Mouse (Mus musculus) induced T-regulatory cell, adult 2 months (primary cell): ENCODE measurements around the gene Serhl.

Source experiments
- DNase-seq: peaks from one replicate; pipeline ENCODE4 v3.0.0-alpha.2; 2012; ENCODE audit warnings: low read depth

The Serhl gene

DNA sequence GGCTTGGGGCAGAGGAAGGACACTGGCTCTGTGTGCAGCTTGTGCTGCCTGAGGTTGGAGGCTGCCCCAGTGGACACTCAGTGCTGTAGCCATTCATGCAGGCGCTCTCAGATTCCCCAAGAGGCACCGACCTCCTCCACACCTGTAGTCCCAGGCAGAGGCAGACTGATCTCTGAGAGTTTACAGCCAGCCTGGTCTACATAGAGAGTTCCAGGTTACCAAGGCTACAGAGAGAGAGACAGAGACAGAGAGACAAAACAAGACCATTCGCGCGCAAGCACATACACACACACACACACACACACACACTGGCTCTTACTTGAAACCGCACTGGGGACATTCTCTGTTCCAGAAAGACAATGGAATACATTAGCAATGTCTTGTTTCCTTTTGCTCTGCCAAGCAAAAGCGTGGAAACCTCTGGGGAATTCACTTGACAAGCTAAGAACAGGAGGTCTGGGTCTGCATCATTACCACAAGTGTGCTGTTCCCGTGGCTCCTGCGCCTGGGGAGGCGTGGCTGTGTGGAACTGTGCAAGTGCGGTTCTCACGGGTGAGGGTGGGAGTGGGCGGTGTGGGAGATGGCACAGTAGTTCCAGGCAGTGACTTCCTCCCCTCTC is 5.2 kb upstream of the Serhl start:
- peak; percentile 55 for DNase-seq

- DNase-seq = peak; percentile 84
Measured at GRCm38 (mm10) chr15:83085901-83086300, 3.4 kb upstream of the Serhl start.

DNA sequence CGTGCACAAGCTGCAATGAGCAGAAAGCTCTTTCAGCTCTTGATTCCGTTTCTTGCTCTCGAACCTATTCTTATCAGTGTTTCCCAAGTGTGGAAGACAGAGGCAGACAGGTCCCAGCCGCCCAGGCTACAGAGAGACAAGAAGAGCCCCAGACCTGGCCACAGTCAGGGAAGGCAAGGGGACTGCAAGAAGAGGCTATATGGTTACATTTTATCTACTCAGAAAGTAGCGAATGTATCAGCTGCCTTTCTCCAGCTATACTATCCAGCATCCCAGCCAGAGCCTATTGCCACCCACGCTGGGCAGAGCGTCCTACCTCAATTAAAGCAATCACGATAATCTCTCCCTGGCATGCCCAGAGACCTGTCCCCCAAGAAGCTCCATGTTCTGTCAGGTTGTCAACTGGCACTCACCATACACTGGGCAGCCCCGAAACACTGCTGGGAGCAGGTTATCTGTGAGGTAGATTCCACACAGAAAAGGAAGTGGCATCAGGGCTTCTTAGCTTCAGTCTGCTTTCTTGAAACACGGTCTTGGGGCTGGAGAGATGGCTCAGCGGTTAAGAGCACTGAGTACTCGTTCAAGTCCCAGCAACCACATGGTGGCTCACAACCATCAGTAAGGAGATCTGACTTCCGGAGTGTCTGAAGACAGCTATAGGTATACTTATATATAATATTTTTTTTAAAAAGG is 2.5 kb upstream of the Serhl start:
- no peak for DNase-seq

- DNase-seq = no peak
Measured at GRCm38 (mm10) chr15:83088495-83089428, 544 bp upstream of the Serhl start.

- no peak for DNase-seq
Measured at GRCm38 (mm10) chr15:83090874-83091273, 1.6 kb downstream of the Serhl start.

DNA sequence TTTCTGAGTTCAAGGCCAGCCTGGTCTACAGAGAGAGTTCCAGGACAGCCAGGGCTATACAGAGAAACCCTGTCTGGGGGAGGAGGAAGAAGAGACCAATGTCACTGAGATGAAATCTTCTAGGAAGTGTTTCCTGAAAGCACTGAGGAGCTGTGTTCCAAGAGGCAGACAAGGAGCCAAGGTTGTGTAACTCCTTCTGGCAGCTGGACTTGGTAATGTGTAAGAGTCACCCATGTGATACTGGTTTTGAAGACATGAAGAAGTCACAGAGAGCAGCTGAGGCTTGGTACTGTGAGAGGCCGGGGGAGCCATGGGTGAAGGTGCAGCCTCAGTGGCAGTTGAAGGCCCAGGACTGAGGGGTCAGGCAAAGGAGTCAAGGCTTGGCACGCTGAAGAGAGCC is 4.4 kb downstream of the Serhl start:
- no peak for DNase-seq

DNA sequence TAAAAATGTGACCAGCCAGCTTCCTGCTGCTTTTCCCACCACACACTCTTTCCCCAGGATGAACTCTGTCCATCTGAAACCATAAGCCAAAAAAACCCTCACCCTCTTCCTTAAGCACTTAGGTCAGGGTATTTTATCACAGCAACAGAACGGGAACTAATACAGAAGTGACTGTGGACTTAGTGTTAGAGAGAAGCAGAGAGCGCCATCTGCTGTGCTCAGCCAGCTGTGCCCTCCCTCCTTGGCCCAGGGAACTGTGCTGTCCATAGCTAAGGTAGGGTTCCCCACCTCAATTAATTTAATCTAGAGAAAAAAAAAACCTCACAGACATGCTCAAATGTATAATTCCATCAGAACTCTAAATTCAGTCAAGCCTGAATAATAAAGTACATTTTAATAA is 6.6 kb downstream of the Serhl start:
- DNase-seq = peak; percentile 60

- peak; percentile 97 for DNase-seq
Measured at GRCm38 (mm10) chr15:83099533-83100331, 10.4 kb downstream of the Serhl start.

DNA sequence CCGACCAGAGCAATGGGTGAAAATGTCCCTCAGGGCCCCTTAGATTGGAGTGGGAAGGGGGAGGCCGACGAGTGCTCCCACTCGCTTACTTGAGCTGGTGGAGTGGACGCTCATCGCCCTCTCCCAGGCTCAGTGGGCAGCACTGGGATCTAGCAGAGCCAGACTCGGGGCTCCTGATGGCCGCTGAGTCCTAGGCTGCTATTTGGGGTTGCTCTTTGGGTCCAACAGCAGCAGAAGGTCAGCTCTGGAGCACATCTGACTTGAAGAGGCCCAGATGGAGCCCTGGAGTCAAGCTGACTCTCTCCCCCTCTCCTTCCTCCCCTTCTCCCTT is 11.0 kb downstream of the Serhl start:
- DNase-seq = no peak

DNA sequence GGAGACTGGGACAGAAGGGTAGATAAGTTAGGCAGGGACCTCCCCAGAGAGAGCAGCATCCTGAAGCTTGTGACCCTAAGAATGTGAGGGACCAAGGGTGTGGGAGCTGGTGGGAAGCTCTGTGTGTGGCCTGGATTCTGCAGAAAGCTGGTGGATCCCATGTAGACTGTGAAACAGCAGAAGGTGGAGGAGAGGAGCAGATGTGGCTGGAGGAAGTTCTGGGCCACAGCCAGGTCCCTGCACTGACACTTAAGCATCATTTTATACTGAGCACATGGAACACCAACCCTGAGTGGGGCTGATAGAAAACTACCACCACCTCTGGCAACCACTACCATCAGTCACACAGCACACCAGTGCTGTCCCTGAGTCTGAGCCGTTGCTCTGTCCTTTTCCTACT is 13.8 kb downstream of the Serhl start:
- DNase-seq = no peak

- no peak for DNase-seq
Measured at GRCm38 (mm10) chr15:83106426-83106825, 17.1 kb downstream of the Serhl start.

DNA sequence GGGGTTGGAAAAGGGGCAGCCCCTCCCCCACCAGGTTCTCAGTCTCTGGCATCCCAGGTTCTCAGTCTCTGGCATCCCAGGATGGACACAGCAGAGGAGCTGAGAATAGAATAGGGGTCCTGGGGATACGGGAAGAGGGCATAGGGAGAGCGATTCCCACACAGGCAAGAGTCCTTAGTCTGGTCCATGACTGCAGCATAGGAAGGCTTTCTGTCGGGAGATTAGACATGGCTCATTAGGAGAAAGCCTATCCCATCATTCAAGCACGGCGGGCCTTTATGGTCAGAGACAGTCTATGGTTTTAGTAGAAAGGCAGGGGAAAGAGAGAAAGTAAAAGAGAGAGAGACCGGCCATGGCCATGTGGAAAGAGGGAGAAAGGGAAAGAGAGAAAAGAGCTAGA is 18.5 kb downstream of the Serhl start:
- DNase-seq = no peak

DNA sequence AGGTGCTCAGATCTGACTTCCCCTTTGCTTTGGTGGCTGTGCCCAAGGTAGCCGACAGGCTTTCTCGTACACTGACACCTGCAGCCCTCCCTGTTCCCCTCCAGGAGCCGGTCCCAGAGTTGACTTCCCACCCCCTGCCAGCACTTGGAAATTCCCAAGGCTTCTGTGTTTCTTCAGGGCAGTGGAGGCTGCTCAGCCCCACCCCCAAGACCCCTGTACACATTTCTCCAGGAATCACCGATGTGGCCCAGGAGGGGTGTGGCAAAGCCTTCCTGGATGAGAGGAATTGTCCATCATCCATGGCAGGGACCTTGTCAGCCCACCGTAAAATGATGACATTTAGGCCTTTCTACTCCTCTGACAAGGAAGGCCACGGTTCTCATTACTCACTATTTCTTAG is 22.0 kb downstream of the Serhl start:
- no peak for DNase-seq

- DNase-seq = no peak
Measured at GRCm38 (mm10) chr15:83111874-83112273, 22.6 kb downstream of the Serhl start.

- DNase-seq = peak; percentile 55
Measured at GRCm38 (mm10) chr15:83112898-83113297, 23.6 kb downstream of the Serhl start.

- DNase-seq = no peak
Measured at GRCm38 (mm10) chr15:83114106-83114505, 24.8 kb downstream of the Serhl start.

DNA sequence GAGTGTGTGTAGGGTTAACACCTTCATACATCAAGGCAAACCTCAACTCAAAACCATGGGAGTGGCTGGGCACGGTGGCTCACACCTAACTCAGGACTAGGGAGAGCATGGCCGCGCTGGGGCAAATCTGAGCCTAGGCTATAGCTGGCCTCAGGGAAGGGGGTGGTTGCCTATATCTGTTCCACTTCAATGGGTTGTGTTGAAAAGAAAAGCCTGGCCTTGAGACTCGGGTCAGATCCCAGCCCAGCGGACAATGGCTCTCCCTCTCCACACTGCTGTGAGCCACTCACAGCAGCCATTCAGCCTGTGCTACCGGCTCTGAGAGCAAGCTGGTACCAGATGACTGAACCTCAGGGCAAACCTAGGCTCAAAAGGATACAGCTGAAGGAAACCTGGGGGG is 25.8 kb downstream of the Serhl start:
- no peak for DNase-seq

- peak; percentile 37 for DNase-seq
Measured at GRCm38 (mm10) chr15:83118360-83118759, 29.1 kb downstream of the Serhl start.

DNA sequence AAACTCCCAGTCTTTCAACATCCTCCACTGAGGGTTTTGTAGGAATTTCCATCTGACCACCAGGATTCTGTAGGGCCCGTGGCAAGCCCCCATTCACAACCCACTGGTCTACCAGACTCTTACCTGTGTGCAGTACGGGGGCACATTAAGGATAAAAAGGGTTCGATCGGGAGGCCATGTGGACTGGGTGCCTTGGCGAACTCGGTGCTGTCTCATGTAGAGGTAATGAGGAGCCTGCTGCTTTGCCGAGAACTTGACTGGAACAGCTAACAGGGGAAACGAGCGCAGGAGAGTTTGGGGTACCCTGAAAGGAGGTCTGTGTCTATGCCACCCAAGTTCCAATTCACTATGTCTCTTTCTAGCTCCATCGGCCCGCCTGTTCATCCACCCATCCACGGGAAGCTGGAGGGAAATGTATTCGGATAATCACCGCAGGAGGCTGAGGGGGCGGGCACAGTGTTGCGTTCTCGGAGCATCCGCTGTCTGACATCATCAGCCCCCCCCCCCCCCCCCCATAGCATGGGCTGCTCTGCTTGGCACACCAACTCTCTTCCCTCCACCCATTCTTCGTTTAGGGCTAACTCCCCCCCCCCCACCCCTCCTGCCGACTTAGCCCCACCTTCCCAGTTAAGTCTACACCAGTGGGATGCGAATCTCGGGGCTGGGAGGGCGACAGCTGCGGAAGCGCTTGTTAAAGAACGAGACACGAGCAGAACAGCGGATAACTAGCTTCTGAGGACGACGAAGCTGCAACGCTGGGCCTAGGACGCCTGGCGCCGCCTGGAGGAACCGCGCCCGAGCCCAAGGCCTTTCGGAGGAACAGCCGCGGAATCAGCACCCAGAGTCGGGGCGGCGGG is 32.6 kb downstream of the Serhl start:
- DNase-seq = peak; percentile 84

DNA sequence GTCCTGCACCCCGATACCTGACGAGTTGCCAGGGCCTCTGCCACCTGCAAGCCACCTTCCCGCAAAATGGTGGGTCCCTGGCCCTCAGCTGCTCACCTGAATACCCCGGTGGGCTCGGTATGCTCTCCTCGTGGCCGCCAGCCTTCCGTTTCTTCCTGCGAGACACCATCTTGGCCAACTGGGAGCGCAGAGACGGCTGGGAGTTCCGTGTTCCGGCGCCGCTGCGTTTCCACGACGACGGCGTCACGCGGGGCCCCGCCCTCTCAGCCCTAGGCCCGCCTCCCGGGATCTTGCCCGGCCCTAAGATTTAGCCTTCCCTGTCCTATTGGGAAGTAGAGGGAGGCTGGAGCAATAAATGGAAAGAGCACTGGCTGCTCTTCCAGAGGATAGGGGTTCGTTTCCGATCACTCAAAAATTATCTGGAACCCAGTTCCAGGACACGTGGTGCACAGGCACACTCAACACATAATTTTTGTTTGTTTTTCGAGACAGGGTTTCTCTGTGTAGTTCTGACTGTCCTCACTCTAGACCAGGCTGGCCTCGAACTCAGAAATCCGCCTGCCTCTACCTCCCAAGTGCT is 33.4 kb downstream of the Serhl start, which contains the start of gene Rrp7a:
Rrp7a (minus strand) TSS at position 236 of the 580 bp plus-strand sequence.
- peak; percentile 88 for DNase-seq

- no peak for DNase-seq
Measured at GRCm38 (mm10) chr15:83124625-83125024, 35.3 kb downstream of the Serhl start.
